Mouse (Mus musculus): Measurements from ENCODE around the gene Pde11a.

- no peak for TF ChIP-seq CTCF (IDR thresholded peaks at IDR 0.05; ENCODE audit: control insufficient read depth, insufficient read depth, low read length)
- TF ChIP-seq POLR2A (IDR thresholded peaks at IDR 0.05; ENCODE audit: borderline replicate concordance, control insufficient read depth, low read depth, low read length), result no peak
Observed at GRCm38 (mm10) chr2:75983847-75984246, 354.7 kb downstream of the Pde11a start.

Data from bone marrow, adult 2 months (tissue).